Mouse (Mus musculus): Measurements from ENCODE around the gene Paf1. TPM values are rescaled to one million over a fixed set of nuclear protein-coding genes. Genes with fewer than 3 reads are reported as not detected.

Paf1 gene
- 10 to 100 TPM; 50.1 to 53.5 TPM for total RNA-seq (2021)

DNA sequence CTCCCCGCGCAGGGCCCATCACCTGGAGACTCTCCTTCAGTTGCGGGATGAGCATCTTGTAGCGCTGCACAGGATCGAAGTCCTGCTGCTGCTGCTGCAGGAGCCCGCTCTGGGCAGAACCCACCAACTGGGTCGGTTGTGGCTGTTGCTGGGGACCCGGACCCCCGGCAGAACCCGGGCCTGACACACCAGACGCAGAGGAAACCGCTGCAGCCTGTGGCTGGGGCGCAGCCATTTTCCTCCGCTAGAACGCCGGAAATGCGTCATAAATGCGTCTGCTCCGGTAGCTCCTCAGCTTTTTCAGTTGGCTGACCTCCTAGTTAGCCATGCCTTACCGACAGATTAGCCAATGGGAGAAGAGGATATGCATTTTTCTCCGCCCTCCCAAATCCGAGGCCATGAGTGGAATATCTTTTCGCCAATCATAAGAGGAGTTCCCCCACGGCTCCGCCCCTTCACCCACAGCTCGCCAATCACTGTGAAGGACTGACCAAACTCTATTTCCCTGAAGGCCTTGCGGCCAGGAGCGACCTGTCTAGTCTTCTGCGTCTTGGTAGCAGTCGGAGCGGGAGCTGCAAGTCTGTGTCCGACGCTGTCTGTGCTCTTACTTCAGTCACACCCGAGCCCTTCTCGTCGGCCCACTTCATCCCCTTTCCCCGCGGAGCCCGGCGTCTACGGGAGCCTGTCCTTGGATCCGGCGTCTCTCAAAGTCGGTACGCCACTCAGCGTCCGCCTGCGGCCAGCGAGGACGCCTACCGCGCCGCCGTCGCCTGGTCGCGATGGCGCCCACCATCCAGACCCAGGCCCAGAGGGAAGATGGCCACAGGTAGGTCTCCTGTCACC lies at the start of gene Paf1, which contains the start of gene Med29:
TSS of gene Paf1 (plus strand) at position 523 of the 843 bp plus-strand sequence.
TSS of gene Med29 (minus strand) at position 280 of the 843 bp plus-strand sequence.
- peak; percentile 96 for DNase-seq

- DNase-seq, result peak; percentile 70
Measured at GRCm38 (mm10) chr7:28344637-28345036, 48.1 kb upstream of the Paf1 start.

GRCm38 (mm10) chr7:28347746-28348145 lies 45.0 kb upstream of the Paf1 start:
- DNase-seq, result no peak

DNA sequence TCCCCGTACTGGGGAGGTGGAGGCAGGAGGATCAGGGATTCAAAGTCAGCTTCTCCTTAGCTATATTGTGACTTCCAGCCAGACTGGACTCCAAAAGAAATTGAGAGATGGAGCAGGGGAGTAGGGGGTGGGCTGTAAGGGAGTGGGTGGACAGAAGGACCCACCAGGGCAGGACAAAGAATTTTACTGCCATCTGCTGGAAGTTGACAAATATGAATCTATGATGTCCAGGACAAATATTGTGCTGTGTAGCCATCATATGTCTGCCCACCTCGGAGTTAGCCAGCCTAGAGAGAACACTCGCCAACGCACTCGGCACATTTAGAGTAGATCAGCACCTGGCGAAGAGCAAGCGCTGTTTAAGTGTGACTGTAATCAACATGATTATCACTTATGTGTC lies 44.1 kb upstream of the Paf1 start:
- no peak for DNase-seq

- peak; percentile 100 for DNase-seq
Measured at GRCm38 (mm10) chr7:28350155-28350883, 42.4 kb upstream of the Paf1 start, which contains the start of gene Rps16. Gene Rps16 (plus strand): TSS chr7:28350652.

DNA sequence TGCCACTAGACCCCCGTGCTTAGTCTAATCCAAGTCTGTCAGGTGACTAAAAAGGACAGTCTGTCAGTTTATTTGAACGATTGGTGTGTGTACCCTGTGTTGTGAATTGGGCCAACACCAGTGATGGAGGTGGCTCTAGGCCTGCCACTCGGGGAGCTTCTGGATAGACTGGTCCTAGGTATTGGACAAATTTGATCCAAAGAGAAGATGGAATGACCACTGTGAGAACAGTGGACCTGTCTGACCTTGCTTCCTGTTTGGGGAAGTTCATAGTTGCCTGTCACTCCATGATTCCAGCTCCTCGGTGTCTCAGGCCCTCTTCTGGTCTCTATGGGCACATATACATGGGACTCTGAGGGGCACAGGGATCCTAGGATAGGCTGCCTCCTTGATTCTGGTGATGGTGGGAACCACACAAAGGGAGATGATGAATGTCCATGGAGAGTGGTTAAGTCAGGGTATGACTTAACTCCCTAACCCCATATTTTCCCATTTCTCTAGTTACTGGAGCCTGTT lies 41.0 kb upstream of the Paf1 start:
- no peak for DNase-seq

GRCm38 (mm10) chr7:28353267-28353666 lies 39.5 kb upstream of the Paf1 start:
- DNase-seq, result no peak

- DNase-seq, result no peak
Measured at GRCm38 (mm10) chr7:28354113-28354581, 38.6 kb upstream of the Paf1 start.

- DNase-seq, result no peak
Measured at GRCm38 (mm10) chr7:28354596-28354995, 38.2 kb upstream of the Paf1 start.

GRCm38 (mm10) chr7:28355221-28355620 lies 37.5 kb upstream of the Paf1 start:
- no peak for DNase-seq

GRCm38 (mm10) chr7:28356981-28357380 lies 35.8 kb upstream of the Paf1 start:
- DNase-seq, result peak; percentile 80

DNA sequence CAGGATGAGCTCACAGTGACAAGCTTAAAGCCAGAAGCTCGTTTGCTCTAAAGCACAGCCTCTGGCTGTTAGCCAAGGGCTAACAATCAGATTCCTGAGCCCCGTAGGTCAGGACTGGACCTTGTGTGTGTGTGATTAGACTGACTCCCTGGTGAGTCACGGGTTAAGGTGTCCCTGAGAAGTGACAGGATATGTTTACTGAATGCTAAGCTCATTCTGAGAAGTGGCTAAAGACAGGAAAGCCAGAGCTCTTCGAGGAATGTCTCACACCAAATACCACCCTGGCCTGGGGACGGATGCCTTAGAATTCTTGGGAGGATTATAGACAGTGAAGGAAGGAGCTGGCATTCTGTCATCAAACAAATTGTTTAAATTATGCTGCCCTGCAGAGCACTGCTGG lies 34.8 kb upstream of the Paf1 start:
- DNase-seq, result no peak

DNA sequence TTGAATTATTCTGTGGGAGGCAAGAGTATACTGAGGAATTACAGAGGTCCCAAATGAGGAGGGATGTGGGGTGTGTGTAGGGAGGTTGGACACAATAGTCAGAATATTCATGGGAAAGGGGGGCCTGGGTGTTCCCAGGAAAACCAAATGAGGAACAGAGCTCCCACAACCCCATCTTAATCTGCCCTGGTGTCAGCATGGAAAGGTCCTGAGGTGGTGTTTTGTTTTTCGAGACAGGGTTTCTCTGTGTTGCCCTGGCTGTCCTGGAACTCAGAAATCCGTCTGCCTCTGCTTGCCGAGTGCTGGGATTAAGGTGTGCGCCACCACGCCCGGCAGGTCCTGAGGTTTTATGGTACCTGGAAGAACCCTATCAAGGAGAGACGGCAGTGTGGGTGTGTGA lies 34.3 kb upstream of the Paf1 start:
- DNase-seq, result no peak

DNA sequence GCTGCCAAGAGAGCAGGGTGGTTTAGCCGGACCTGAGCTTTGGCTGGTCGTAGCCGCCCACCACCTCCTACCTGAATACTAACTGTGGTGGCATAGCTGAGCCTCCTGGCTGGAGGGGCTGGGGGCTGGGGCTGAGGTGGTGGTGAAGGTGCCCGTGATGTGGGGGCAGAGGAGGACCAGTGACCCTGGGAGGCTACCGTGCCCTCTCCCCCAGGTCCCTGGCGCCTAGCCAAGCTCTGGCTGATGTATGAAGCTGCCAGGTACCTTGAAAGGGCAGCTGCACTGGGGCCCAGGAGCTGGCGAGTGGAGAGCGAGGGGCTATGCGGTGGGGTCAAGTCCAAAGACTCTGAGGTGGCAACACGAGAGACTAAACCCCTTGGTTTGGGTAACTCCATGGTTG lies 32.9 kb upstream of the Paf1 start:
- no peak for DNase-seq

DNA sequence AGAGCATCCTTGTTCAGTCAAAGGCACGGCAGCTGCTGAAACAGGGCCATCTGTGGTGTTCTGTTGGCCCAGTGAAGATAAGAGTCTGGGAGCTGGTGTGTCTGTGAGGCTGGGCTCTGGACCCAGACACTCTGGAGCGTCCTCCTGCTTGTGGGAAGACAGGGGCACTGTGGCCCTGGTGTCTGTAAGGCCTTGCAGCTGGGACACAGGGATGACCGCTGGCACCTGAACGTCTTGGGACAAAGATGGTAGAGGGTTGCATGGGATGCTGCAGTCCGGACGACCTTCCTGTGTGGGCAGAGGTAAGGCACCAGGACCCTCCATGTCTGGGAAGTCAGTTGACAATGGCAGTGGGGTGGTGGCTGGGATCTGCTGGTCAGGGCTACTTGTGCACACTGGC lies 32.5 kb upstream of the Paf1 start:
- no peak for DNase-seq

- DNase-seq, result no peak
Measured at GRCm38 (mm10) chr7:28361647-28362341, 31.0 kb upstream of the Paf1 start.

DNA sequence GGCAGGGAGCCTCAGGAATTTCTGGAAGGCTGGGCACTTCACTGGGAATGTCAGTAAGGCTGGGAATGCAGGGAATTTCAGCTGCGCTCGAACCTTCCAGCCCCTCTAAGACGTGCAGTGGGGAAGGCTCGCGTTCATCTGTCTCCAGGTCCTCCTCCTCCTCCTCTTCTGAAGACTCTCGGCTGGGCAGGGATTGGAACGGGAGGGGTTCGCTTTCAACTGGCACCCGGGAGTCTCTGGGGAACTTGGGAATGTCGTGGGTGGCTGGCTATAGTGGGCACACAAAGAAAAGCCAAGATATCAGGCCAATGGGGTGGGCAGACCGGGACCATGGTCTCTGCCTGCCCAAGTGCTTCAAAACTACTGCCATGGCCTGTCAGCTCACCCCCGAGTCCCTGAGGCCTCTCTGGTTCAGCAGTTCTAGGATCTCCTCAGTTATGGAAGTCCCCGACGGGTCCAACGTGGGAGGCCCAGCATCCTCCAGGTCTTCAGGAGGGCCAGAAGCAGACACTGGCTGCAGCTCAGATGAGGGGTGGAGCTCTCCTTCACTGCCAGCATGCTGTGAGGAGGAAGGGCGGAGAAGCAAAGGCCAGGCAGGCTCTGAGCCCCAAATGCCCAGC lies 30.2 kb upstream of the Paf1 start:
- DNase-seq, result no peak

GRCm38 (mm10) chr7:28367663-28368275 lies 25.0 kb upstream of the Paf1 start:
- no peak for DNase-seq

DNA sequence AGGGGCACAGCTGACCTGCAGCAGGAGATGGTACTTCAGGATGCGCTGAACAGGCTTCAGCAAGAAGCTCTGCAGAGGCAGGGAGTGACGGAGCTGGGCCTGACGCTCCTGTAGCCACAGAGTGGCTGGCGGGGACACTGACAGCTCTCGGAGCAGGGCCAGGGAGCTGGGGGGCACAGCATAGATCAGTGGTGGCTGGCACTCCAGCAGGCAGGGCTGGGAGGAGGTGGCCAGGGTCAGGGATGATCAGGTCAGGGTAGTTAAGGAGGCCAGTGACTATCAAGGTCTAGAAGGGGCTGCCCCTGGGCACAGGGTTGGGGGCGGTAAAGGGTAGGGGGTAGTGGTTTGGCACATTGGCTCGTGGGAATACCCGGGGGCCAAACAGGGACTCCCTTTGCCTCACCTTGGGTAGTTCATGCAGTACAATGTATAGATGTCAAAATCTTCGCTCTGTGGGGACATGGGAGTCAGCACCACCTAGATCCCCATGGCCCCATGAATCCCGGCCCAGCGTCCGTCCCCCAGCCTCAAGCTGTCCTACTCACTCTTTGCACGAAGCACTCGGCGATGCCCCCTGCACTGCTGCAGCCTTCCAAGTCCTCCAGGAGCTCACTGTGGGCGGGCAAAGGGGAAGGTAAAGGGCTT lies 24.4 kb upstream of the Paf1 start:
- DNase-seq, result no peak

GRCm38 (mm10) chr7:28370051-28370450 lies 22.7 kb upstream of the Paf1 start:
- no peak for DNase-seq

DNA sequence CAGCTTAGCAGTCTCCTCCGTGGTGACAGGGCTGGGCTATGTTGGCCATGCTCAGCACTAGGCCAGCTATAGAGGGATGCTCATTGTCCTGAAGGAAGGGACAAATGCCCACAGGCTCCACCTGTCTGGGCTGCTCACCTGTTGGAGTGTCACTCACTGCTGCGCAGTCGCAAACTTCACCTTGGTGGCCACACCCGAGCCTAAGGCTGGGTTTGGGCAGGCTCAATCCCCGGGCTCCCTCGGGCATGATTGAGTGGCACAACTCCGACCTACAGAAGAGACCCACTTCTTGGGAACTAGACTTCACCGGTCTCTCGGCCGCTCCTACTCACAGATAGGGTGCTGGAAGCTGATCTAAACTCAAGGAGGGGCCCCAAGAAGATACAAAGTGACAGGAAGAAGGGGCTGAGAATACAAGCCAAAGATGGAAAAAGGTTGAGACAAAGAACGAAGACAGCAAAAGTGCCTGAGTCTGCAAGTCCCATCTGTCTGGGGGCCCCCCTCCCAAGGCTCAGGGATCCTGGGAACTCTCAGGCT lies 21.7 kb upstream of the Paf1 start:
- no peak for DNase-seq
